Mouse (Mus musculus) stomach, postnatal 0 days (tissue): ENCODE data around the gene Gm49416.

Experiments
- CTCF ChIP-seq: IDR thresholded peaks from 2 replicates; pipeline ENCODE4 v1.5.1; 2016; ENCODE audit warnings: antibody characterized with exemption, low read depth, mild to moderate bottlenecking, moderate library complexity
- EP300 ChIP-seq: optimal IDR thresholded peaks from 2 replicates; pipeline ENCODE3; 2016; ENCODE audit warnings: antibody characterized with exemption

- TF ChIP-seq CTCF = no peak
- no peak for TF ChIP-seq EP300
Observed at GRCm38 (mm10) chr19:8852236-8852928, 36.3 kb upstream of the Gm49416 start.
